Mouse (Mus musculus) cerebral cortex, adult 2 months (tissue): ENCODE measurements around the gene Dnph1.

ENCODE experiments used
- WGBS: fragments of 180-500 bp; shearing (Covaris S2); methylation state at CpG from one replicate; pipeline ENCODE4 v1.1.7; 2018; 5-methylcytosine and 5-hydroxymethylcytosine counted together

Dnph1 gene

GRCm38 (mm10) chr17:46503847-46504638, 7.5 kb downstream of the Dnph1 start:
- 89% methylated on average over 14 of the region's 14 CpGs for WGBS

- 85% methylated on average over 3 of the region's 3 CpGs for WGBS
Observed at GRCm38 (mm10) chr17:46505617-46506016, 9.1 kb downstream of the Dnph1 start.

- 62% methylated on average over 11 of the region's 11 CpGs for WGBS
Observed at GRCm38 (mm10) chr17:46511059-46511710, 14.7 kb downstream of the Dnph1 start.

GRCm38 (mm10) chr17:46513329-46513728, 16.8 kb downstream of the Dnph1 start:
- WGBS, result 60% methylated on average over 2 of the region's 2 CpGs

DNA sequence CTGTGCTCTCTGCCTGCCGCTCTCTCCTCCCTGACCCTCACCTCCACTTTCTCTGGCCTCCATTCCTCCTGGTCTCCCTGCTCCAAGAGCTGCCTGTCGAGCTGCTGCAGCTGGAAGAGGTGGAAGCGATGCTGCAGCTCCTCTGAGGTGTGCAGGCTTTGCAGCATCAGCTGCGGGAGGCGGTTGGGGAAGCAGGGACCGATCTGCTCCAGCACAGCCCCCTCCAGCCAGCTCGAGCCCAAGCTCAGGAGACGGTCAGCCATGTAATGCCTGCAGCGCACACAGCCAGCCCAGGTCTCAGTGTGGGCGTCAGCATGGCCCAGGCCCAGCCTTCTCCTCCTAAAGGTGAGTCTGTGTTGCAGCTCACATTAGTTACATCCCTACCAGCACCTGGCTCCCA, 23.5 kb downstream of the Dnph1 start:
- WGBS, result 79% methylated on average over 10 of the region's 10 CpGs

DNA sequence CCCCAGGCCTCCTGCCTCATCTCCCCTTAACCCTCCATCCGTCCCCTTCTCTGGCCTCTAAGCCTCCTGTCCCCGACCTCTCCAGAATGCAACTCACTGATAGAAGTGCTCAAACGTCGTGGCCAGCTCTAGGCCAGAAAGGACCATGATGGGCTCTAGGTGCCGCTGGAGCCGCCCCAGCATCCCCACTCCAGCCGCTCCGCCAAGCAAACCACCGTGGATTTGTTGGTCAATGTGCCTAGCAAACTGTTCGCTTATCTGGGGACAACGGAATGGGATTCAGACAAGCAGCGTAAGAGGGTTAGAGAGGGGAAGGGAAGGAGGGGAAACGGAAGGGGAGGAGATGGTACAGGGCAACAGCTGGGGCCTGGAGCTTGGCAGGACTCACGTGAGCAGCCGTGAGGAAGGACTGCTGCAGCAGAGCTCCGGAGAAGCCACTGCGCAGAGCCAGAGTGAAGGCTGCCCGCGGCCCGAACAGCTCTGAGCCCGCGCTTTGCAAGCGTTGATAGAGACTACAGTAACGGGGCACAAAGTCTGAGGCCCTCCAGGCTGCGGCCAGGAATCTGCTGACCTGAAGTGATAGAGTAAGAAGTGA, 24.0 kb downstream of the Dnph1 start:
- WGBS, result 71% methylated on average over 25 of the region's 25 CpGs

DNA sequence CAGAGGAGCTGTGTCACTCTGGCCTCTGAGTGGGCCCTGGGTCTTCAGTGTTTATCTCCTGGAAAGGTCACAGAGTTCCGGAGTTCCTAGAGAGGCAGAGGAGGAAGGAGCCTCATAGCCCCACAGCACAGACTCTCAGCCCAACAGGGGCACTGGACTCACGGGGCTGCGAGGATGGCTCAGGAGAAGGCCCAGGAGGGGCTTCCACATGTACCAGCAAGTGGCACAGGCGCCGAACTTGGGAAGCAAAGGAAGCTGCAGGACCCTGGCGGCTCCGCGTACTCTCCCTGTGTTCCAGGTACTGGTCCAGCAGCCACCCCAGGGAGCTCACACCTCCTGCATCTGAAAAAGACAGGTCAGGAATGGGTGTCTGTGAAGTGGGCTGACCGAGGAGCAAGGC, 24.7 kb downstream of the Dnph1 start:
- 79% methylated on average over 9 of the region's 9 CpGs for WGBS

DNA sequence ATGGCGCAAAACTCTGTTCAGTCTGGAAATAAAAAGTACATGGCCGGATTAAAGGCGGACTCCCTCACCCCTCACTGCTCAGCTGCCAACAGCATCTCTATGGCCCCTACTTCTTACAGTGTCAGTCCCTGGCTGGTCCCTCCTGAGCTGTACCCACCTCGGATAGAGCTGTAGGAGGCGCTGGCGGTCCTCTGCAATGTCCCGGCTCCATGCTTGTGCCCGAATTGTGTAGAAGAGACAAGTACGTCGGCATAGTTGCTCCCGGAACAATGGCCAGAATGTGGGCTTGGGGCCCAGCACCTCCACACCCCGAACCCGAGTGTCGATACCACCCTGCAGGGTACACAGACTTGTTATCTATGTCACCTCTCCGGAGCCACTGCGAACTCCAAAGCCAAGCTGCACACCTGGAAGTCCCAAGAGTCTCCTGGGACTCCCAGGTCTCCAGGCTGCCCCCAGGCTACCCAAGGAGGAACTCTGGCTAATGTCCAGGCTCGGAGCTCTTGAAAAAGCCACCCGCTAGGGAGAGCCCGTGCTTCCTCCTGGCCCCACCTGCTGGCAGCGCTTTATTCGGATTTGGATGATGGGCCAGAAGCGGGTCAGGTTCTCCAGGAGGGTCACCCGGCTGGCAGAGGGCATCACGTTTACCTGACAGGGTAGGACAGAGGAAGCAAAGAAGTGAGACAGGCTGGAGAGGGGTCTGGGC, 25.6 kb downstream of the Dnph1 start:
- 55% methylated on average over 24 of the region's 24 CpGs for WGBS

DNA sequence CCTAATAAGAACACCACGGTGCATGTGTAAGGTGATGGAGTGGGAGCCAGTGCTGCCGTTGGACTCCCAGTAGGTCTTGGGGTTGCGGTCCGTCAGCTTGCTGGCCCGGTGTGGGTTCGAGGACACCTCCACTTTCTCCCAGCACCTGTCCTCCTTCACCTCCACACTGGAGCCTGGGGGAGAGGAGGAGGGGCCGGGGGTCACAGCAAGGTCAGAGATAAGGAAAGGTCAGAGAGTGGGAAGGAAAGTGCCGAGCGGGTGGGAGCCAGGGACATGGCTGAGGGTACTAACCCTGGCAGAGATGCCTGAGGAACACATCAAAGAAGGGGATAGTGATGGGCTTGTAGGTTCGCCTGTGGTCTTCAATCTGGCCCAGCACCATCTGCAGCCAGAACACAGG, 28.6 kb downstream of the Dnph1 start:
- WGBS, result 89% methylated on average over 10 of the region's 10 CpGs

DNA sequence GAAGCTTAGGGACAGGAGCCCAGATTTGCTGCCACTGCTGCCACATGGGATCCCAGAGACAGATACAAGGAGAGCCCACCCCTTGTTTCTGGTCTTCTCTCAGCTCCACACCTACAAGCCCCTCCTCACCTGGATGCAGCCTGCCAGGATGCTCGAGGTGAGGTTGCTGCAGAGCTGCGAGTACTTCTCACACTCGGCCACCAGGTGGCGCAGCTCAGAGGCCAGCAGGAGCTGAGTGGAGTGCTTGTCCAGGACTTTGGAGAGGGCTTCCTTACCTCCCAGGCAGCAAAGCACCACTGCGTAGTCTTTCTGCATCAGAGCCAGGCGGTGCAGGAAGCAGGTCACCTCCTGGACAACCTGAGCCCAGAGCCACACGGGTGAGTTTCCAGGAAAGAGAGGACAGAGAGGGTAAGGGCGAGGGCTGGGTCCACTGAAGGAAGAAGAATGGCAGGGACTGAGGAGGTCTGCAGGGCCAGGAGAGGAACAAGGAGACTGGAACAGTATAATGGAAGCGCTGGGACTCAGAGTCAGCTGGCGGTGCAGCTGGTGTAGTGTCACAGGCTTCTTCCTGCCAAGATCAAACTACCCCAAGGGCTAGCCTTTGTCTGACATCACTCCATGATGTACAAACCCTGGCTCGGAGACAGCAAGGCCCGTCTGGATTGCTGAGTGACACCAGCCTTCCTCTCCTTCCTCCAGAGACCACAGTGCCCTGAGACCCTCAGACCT, 29.2 kb downstream of the Dnph1 start:
- 39% methylated on average over 12 of the region's 12 CpGs for WGBS

DNA sequence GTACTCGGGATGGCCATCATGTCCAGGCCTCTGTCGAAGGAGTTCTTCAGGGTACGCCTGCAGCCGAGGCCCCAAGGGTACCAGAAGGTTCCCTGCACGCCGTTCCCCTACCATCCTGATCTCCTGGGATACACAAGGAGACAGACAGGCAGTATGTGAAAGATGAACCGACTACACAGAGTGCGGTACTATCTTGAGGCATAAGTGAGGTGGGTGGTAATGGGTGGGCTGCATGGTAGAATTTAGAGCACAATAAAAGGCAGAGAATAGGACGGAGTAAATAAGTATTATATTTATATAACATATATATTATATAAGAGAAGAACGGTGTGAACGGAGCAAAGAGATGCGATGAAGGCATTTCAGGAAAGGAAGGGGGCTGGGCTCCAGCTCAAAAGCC, 47.1 kb downstream of the Dnph1 start:
- WGBS, result 57% methylated on average over 12 of the region's 12 CpGs

GRCm38 (mm10) chr17:46545813-46546564, 49.5 kb downstream of the Dnph1 start, which contains the start of gene Cul9:
Cul9 (minus strand) TSS chr17:46546388.
- 2% methylated on average over 49 of the region's 49 CpGs for WGBS

DNA sequence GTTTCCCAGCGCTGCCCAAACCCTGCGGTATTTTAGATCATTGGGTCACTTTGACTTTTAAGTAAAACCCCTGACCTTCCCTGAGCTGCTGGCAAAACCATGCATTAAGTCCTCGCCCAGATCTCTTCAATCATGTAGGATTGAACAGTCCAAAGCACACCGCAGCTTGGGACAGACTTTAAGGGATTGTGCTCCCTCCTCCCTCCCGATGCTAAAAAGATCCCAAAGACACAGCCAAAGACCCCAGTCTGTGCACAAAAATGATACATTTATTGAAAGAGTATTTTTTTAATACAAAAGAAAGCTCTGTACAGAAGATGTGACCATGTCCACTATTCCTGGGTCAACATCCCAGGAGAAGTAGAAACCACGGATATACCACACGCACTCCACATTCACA, 50.1 kb downstream of the Dnph1 start:
- WGBS, result 21% methylated on average over 7 of the region's 7 CpGs

GRCm38 (mm10) chr17:46546995-46547394, 50.5 kb downstream of the Dnph1 start:
- 26% methylated on average over 8 of the region's 8 CpGs for WGBS

DNA sequence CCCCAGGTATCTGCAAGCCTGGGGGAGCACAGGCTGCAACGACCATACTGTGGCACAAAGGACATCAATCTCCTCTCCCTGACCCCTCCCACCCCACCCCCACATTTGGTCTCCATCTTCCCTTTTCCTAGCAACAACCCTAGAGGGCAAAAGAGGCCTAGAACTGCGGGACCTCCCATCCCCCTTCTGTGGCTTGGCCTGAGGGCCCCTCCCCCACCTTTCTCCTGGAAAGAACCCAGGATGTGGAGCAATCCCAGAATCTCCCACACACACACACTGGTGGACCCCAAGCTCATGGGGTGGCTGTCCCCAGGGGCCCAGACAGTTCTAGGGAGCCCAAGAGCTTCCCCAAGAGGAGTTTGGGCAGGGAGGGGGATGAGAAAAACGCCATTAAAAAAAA, 51.4 kb downstream of the Dnph1 start:
- WGBS, result 28% methylated on average over 3 of the region's 3 CpGs

- WGBS, result 54% methylated on average over 11 of the region's 11 CpGs
Observed at GRCm38 (mm10) chr17:46548741-46549140, 52.2 kb downstream of the Dnph1 start.

DNA sequence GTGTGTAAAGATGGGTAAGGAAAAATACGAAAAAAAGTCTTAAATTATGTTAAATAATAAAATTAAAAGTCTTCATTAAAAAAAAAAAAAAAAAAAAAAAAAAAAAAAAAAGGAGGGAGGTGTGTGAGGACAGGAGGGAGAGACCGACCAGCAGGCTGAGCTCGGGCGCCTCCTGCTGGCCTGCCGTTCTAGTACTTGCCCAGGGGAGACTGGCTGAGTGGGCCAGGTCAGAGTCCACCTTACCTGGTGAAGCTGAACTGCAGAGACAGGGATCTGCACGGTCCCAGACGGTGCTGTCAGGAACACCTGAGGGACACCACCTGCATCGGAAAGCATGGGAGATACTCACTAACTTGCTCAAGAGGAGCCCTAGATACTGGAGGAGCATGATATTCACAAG, 52.7 kb downstream of the Dnph1 start:
- WGBS, result 36% methylated on average over 5 of the region's 8 CpGs
